Mouse (Mus musculus) intestine, postnatal 0 days (tissue): ENCODE data around the gene Dab1. TPM values are rescaled to one million over a fixed set of nuclear protein-coding genes. Genes with fewer than 3 reads are reported as not detected.
A peak's percentile ranks its signal among the peaks of the same experiment; 100 is the strongest.

Source experiments
- ATAC-seq: fragments of 200-750 bp; cut with Nextera tagmentation; 2 replicates; pipeline ENCODE4 v1.8.0; 2017; ENCODE audit warnings: mild to moderate bottlenecking, moderate TSS enrichment, moderate library complexity
- H3K27ac ChIP-seq: fragments of 300-500 bp; sonication (generic); 2 replicates; pipeline ENCODE4 v1.5.1; 2014; ENCODE audit warnings: mild to moderate bottlenecking, low read depth, low read length, moderate library complexity
- H3K27me3 ChIP-seq: fragments of 300-500 bp; sonication (generic); replicated peaks from 2 replicates; pipeline ENCODE4 v1.6.1; 2014; ENCODE audit warnings: low read length, mixed read lengths; ENCODE audit not compliant: control insufficient read depth, insufficient read depth
- H3K36me3 ChIP-seq: fragments of 300-500 bp; sonication (generic); 2 replicates; pipeline ENCODE4 v1.6.1; 2014; ENCODE audit warnings: mild to moderate bottlenecking, moderate library complexity; ENCODE audit not compliant: control insufficient read depth, insufficient read depth
- H3K4me1 ChIP-seq: fragments of 300-500 bp; sonication (generic); replicated peaks from 2 replicates; pipeline ENCODE4 v1.6.1; 2014; ENCODE audit warnings: antibody characterized with exemption, low read length, mixed read lengths; ENCODE audit not compliant: control insufficient read depth, insufficient read depth
- H3K4me2 ChIP-seq: fragments of 300-500 bp; sonication (generic); replicated peaks from 2 replicates; pipeline ENCODE4 v1.6.1; 2014; ENCODE audit warnings: low read depth, mild to moderate bottlenecking, moderate library complexity
- H3K4me3 ChIP-seq: fragments of 300-500 bp; sonication (generic); 2 replicates; pipeline ENCODE4 v1.5.1; 2014; ENCODE audit warnings: low read depth, low read length
- H3K9ac ChIP-seq: fragments of 300-500 bp; sonication (generic); 2 replicates; pipeline ENCODE4 v1.6.1; 2014; ENCODE audit warnings: mild to moderate bottlenecking, low read depth, low read length
- H3K9me3 ChIP-seq: fragments of 300-500 bp; sonication (generic); 2 replicates; pipeline ENCODE4 v1.6.1; 2016; ENCODE audit warnings: mixed run types; ENCODE audit not compliant: control insufficient read depth
- CTCF ChIP-seq: sonication (generic); IDR thresholded peaks from 2 replicates; pipeline ENCODE4 v1.5.1; 2016; ENCODE audit warnings: low read depth, mild to moderate bottlenecking, control low read depth, antibody characterized with exemption, moderate library complexity
- WGBS: fragments of 180-500 bp; shearing (Covaris S2); extraction: QIAGEN DNeasy Blood & Tissue Kit; methylation state at CpG from one replicate; pipeline ENCODE4 v1.1.7; 2014; 5-methylcytosine and 5-hydroxymethylcytosine counted together
- polyA plus RNA-seq: library from polyadenylated mRNA; unstranded; fragments of >200 nt; fragmentation: Nextera tagmentation; extraction: Ambion mirVana; gene quantifications from 2 replicates; pipeline ENCODE4 v1.2.1, GENCODE M21; 2015

Gene Dab1
- polyA plus RNA-seq, 1 experiment from 2014 or later = 61.3 TPM

DNA sequence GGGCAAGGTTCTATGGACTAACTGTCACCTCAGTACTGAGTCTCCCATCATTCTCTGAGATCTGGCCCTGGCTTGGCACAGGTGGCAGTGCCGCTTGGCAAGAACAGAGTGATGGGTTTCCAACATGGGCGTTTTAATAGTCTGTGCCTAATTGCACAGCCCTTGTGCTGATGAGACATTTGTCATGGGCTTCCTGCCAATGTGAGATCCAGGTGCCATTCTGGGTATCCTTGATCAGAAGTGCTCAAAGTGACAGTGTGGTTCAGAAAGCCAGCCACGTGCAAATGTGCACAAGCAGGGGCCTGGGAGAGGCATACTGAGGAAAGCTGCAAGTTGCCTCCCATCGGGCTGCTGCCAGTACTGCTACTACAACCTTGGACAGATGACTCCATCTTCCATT, 203.5 kb downstream of the Dab1 start:
- Histone ChIP-seq H3K36me3 (no peaks in the 10 kb centered on the region), H3K27ac (no peak overlapping the region), H3K9me3 (no peaks in the 10 kb centered on the region), H3K9ac (no peak overlapping the region), H3K4me3 (no peak overlapping the region), H3K4me1 (no peaks in the 10 kb centered on the region), H3K27me3 (no peaks in the 10 kb centered on the region), H3K4me2 (no peak overlapping the region)
- 84% methylated on average over 4 of the region's 4 CpGs for WGBS
- TF ChIP-seq CTCF = no peak
- no peak for ATAC-seq

DNA sequence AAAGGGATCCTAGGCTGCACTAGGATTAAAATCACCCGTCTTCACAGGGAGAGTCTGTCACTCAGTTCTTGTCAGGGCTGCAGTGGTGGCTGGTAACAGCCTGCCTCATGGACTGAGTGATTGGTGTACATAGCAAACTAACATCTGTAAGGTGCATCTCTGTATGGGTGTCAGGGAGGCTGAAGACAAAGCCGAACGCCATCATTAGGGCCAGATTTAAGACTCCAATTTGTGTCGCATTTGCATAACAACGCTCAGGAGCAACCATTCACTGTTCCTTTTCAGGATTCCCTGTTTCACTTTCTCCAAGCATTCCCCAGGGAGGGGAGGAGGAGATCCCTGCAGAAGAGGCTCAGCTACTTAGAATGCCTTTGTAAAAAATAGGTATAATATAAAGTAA, 219.2 kb downstream of the Dab1 start:
- TF ChIP-seq CTCF = no peak
- no peak for ATAC-seq
- no peaks in the 10 kb centered on the region for H3K9me3 ChIP-seq
- no peaks in the 10 kb centered on the region for H3K36me3 ChIP-seq
- H3K9ac ChIP-seq = no peak overlapping the region
- no peaks in the 10 kb centered on the region for H3K4me1 ChIP-seq
- H3K27ac ChIP-seq = no peak overlapping the region
- H3K4me3 ChIP-seq = no peak overlapping the region
- H3K4me2 ChIP-seq = no peak overlapping the region
- H3K27me3 ChIP-seq = no peaks in the 10 kb centered on the region
- 60% methylated on average over 5 of the region's 5 CpGs for WGBS

DNA sequence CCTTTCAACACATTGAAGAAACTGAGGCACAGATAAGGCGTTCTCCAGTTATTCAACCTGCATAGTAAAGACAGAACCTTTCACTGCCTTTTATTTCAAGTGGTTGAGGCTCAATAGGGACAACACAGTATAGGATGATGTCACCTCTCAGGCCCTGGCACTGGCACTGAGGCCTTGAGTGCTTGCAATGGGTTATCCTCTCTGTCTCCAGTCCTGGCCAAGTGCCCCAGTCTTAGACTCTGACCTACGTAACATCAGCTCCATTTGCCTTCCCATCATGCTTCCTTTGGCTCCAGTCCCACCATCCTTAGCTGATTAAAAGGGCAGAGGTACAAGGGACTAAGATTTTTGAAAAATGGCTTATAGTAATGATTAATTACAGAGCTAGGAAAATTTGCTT, 220.4 kb downstream of the Dab1 start:
- no peaks in the 10 kb centered on the region for H3K9me3 ChIP-seq
- no peaks in the 10 kb centered on the region for H3K27me3 ChIP-seq
- ATAC-seq = no peak
- H3K36me3 ChIP-seq = no peaks in the 10 kb centered on the region
- TF ChIP-seq CTCF = no peak
- no peak overlapping the region for H3K27ac ChIP-seq
- no peaks in the 10 kb centered on the region for H3K4me1 ChIP-seq
- H3K4me3 ChIP-seq = no peak overlapping the region
- H3K9ac ChIP-seq = no peak overlapping the region
- 83% methylated on average over 2 of the region's 2 CpGs for WGBS
- H3K4me2 ChIP-seq = no peak overlapping the region

DNA sequence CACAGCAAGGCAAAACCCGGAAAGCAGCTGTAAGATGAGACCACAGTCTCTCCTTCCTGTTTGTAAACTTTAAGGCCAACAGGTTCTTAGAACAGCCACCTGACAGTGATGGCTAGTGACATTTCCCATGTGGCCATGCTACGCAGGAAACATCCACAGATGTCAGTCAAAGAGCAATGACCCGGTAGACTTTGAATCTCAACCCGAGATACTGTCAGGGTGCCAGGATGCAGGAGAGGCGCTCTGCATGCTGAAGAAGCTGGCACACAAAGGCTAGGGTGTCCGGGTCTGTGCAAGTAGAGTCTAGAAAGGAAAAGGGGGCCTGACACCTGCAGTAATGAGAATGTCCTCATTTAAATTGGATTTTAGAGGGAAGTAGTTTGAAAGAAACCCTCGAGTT, 222.0 kb downstream of the Dab1 start:
- Histone ChIP-seq H3K36me3 (no peaks in the 10 kb centered on the region), H3K4me3 (no peak overlapping the region), H3K4me2 (no peak overlapping the region), H3K9ac (no peak overlapping the region), H3K4me1 (no peaks in the 10 kb centered on the region), H3K27me3 (no peaks in the 10 kb centered on the region), H3K27ac (no peak overlapping the region), H3K9me3 (no peaks in the 10 kb centered on the region)
- WGBS = 66% methylated on average over 7 of the region's 7 CpGs
- no peak for TF ChIP-seq CTCF
- ATAC-seq = no peak

DNA sequence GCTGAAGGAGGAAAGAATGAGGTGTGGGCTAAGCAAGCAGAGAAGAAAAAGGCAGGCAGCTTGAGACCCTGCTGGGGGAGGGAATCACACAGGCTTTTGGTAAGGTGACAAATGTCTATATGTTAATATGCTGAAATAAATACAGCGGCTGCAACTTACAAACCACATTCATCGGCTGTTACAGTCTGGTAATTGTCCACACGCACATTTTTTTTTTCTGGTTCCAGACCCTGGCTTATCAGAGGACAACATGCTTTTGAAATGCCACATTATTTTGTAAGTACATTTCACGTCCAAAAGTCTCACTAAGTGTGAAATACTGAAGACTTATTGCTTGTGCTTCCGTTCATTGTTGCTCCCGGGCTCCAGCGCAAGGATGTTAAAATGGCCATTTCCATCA, 225.5 kb downstream of the Dab1 start:
- H3K4me2 ChIP-seq = no peak overlapping the region
- no peaks in the 10 kb centered on the region for H3K4me1 ChIP-seq
- H3K9me3 ChIP-seq = no peaks in the 10 kb centered on the region
- no peak for TF ChIP-seq CTCF
- H3K27ac ChIP-seq = no peak overlapping the region
- no peaks in the 10 kb centered on the region for H3K27me3 ChIP-seq
- no peak for ATAC-seq
- H3K36me3 ChIP-seq = no peaks in the 10 kb centered on the region
- WGBS = 74% methylated on average over 7 of the region's 7 CpGs
- H3K9ac ChIP-seq = no peak overlapping the region
- H3K4me3 ChIP-seq = no peak overlapping the region

DNA sequence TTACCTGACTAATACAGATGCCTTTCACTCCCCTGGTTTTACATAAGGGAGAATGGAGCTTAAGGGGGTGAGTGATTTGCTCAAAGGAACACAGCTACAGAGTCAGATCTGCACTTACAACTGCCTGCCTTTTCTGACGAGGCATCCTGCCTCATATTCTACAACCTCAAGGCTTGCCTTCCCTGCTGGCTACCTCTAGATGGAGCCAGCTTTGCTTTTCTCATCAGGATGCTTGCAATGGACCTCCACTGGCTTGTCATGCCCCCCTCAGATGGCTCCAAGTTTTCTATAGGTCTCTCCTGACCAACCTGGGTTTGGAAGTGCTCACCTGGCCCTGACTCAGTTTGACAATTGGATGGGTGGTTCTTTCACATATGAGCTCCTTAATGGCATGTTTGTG, 238.0 kb downstream of the Dab1 start:
- H3K27me3 ChIP-seq = no peaks in the 10 kb centered on the region

DNA sequence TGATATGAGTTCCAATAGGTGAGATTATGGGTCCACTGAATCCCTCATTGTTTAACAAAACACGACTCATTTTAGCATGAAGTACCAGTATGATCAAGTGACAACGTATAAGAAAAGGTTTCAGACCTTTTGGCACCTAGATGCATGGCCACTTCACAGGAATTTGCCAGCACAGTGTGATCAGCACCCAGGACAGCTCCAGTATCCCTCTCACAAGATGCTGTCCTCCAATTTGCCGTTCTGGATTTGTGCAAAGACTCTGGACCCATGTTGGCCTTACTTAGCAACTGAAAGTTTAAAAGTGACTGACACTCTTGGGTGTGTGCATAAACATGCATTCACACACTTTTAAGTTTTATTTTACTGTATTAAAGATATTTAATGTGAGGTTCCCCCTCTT, 256.4 kb downstream of the Dab1 start:
- Histone ChIP-seq H3K27ac (no peak overlapping the region), H3K27me3 (no peaks in the 10 kb centered on the region), H3K36me3 (no peaks in the 10 kb centered on the region), H3K9me3 (no peaks in the 10 kb centered on the region), H3K4me3 (no peak overlapping the region), H3K4me1 (no peaks in the 10 kb centered on the region), H3K9ac (no peak overlapping the region), H3K4me2 (no peak overlapping the region)
- 17% methylated on average over 3 of the region's 3 CpGs for WGBS
- TF ChIP-seq CTCF = no peak
- no peak for ATAC-seq

More for the DNA sequence above, 238.0 kb downstream of the Dab1 start:
- Histone ChIP-seq H3K4me2 (no peak overlapping the region), H3K9me3 (no peaks in the 10 kb centered on the region), H3K36me3 (no peaks in the 10 kb centered on the region), H3K4me3 (no peak overlapping the region), H3K9ac (no peak overlapping the region), H3K4me1 (no peaks in the 10 kb centered on the region), H3K27ac (no peak overlapping the region)
- TF ChIP-seq CTCF = peak; percentile 45; the same call in 1 of the 2 replicates
- WGBS = 8% methylated on average over 1 of the region's 1 CpGs
- no peak for ATAC-seq
